Mouse (Mus musculus): ENCODE results near the gene Gm2022.
"Not testable (repeated sequence)": the region's sequence is repeated elsewhere in the genome, so short reads cannot be mapped to it uniquely, and the experiment has no call there.

DNA sequence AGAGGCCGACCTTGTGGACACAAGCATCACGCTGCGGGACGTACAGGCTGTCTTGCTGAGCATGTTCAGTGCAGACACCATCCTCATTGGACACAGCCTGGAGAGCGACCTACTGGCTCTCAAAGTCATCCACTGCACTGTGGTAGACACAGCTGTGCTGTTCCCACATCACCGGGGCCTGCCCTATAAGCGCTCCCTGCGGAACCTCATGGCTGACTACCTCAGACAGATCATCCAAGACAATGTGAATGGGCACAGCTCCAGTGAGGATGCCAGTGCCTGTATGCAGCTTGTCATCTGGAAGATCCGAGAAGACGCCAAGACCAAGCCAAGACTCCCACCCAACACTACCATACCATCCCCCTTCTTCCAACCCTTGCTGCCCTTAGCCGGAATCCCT, 31.5 kb upstream of the Gm2022 start:
- TF ChIP-seq ZNF384 (IDR thresholded peaks at IDR 0.05; ENCODE audit: low read depth, low read length); CHD2 (IDR thresholded peaks at IDR 0.05; ENCODE audit: low read depth, low read length); ZC3H11A (IDR thresholded peaks at IDR 0.05; ENCODE audit: borderline replicate concordance, low read depth, low read length): not testable (repeated sequence)
